Mouse (Mus musculus) layer of hippocampus, adult 8-10 months (tissue): ENCODE data around the gene Prdm12. TPM values are rescaled to one million over a fixed set of nuclear protein-coding genes. Genes with fewer than 3 reads are reported as not detected.

ENCODE experiments used
- DNase-seq, 2 experiments: peaks; one replicate each; pipeline ENCODE4 v3.0.0; 2022; ENCODE audit warnings: low spot score in 2 of 2
- total RNA-seq, 4 experiments: library from RNA; stranded (reverse); gene quantifications; 2 replicates each; pipeline ENCODE4 v1.2.4; 2022

Gene Prdm12
- total RNA-seq = under 1 TPM in 2 of 4 experiments, not detected in 2; 0.14 to 0.37 TPM

GRCm38 (mm10) chr2:31639901-31640608, at the start of gene Prdm12:
TSS of gene Prdm12 (plus strand) at chr2:31640037.
- no peak for DNase-seq

- peak in 1 of 2 experiments; percentile 15 for DNase-seq
Observed at GRCm38 (mm10) chr2:31591799-31592484, 47.9 kb upstream of the Prdm12 start.

GRCm38 (mm10) chr2:31607555-31607954, 32.3 kb upstream of the Prdm12 start:
- no peak for DNase-seq

GRCm38 (mm10) chr2:31609859-31610261, 30.0 kb upstream of the Prdm12 start:
- DNase-seq = no peak

- DNase-seq = no peak
Observed at GRCm38 (mm10) chr2:31610922-31611321, 28.9 kb upstream of the Prdm12 start.

GRCm38 (mm10) chr2:31611400-31611799, 28.4 kb upstream of the Prdm12 start:
- no peak for DNase-seq

- no peak for DNase-seq
Observed at GRCm38 (mm10) chr2:31612627-31613026, 27.2 kb upstream of the Prdm12 start.

GRCm38 (mm10) chr2:31613781-31614180, 26.1 kb upstream of the Prdm12 start:
- DNase-seq = no peak

- DNase-seq = no peak
Observed at GRCm38 (mm10) chr2:31618484-31619161, 21.2 kb upstream of the Prdm12 start.

GRCm38 (mm10) chr2:31619208-31619607, 20.6 kb upstream of the Prdm12 start:
- DNase-seq = no peak

- DNase-seq = no peak
Observed at GRCm38 (mm10) chr2:31633531-31633930, 6.3 kb upstream of the Prdm12 start.

- DNase-seq = no peak
Observed at GRCm38 (mm10) chr2:31635281-31636137, 4.3 kb upstream of the Prdm12 start.

- no peak for DNase-seq
Observed at GRCm38 (mm10) chr2:31636138-31636741, 3.6 kb upstream of the Prdm12 start.

GRCm38 (mm10) chr2:31636742-31637141, 3.1 kb upstream of the Prdm12 start:
- DNase-seq = no peak

- DNase-seq = no peak
Observed at GRCm38 (mm10) chr2:31637311-31637710, 2.5 kb upstream of the Prdm12 start.

GRCm38 (mm10) chr2:31637807-31638206, 2.0 kb upstream of the Prdm12 start:
- DNase-seq = no peak

- no peak for DNase-seq
Observed at GRCm38 (mm10) chr2:31638581-31639465, 1.0 kb upstream of the Prdm12 start.

GRCm38 (mm10) chr2:31639466-31639760, 424 bp upstream of the Prdm12 start:
- DNase-seq = no peak

- DNase-seq = no peak
Observed at GRCm38 (mm10) chr2:31640609-31641507, 1.0 kb downstream of the Prdm12 start.
